Mouse (Mus musculus) ES-CJ7 (cell line): Measurements from ENCODE around the gene B3galt4.
A peak's percentile ranks its signal among the peaks of the same experiment; 100 is the strongest.
"Not testable (repeated sequence)": the region's sequence is repeated elsewhere in the genome, so short reads cannot be mapped to it uniquely, and the experiment has no call there.

ENCODE experiments used
- DNase-seq: peaks from one replicate; pipeline ENCODE4 v3.0.0; 2011; ENCODE audit warnings: low read depth, low spot score

The B3galt4 gene

GRCm38 (mm10) chr17:33904835-33905234 is 46.5 kb downstream of the B3galt4 start, which contains the start of gene Platr17:
Gene Platr17 (plus strand): TSS chr17:33905135.
- DNase-seq: not testable (repeated sequence)

- DNase-seq: peak; percentile 77
Measured at GRCm38 (mm10) chr17:33903911-33904651, 47.2 kb downstream of the B3galt4 start.

GRCm38 (mm10) chr17:33902491-33902890 is 48.8 kb downstream of the B3galt4 start:
- no peak for DNase-seq

GRCm38 (mm10) chr17:33902079-33902478 is 49.2 kb downstream of the B3galt4 start:
- no peak for DNase-seq

GRCm38 (mm10) chr17:33901653-33902052 is 49.6 kb downstream of the B3galt4 start:
- DNase-seq: peak; percentile 71

GRCm38 (mm10) chr17:33900989-33901314 is 50.3 kb downstream of the B3galt4 start:
- peak; percentile 93 for DNase-seq

- no peak for DNase-seq
Measured at GRCm38 (mm10) chr17:33900281-33900988, 50.9 kb downstream of the B3galt4 start.
